Comparison of ENCODE assay signal across 9 mouse cellular contexts in genomic region chr2:22227308-22227707, GRCm38 (mm10). TPM values are rescaled to one million over a fixed set of nuclear protein-coding genes. Genes with fewer than 3 reads are reported as not detected.
DNase-seq lines count a peak whose midpoint lies in the region; ATAC-seq and TF ChIP-seq lines count a peak whose summit lies in the region.
"Had no signal": no experiment of that assay in that cellular context is flagged by ENCODE, and none has a peak within 500 bp of the region (broad histone marks: within the 10 kb centered on the region; RNA-seq: fewer than 3 reads in every experiment).

Myo3a (plus strand) TSS chr2:22227503.

- no peak for TF ChIP-seq CTCF in thymus, adult 2 months (IDR thresholded peaks at IDR 0.05; ENCODE audit: borderline replicate concordance, control insufficient read depth, extremely low read depth, insufficient read depth, low read length, poor library complexity)

- peak within 1 kb of the TSS; percentile 49 for H3K4me2 ChIP-seq in forebrain, embryonic 16.5 days (ENCODE audit: low read length)
- peak within 1 kb of the TSS; percentile 37 for H3K4me2 ChIP-seq in neural tube, embryonic 14.5 days (ENCODE audit: low read depth, low read length)

- H3K36me3 ChIP-seq in forebrain, embryonic 16.5 days (ENCODE audit: control insufficient read depth, insufficient read depth): no peaks in the 10 kb centered on the region
- no peaks in the 10 kb centered on the region for H3K36me3 ChIP-seq in neural tube, embryonic 14.5 days (ENCODE audit: control insufficient read depth, insufficient read depth, low read length)
- H3K36me3 ChIP-seq in thymus, adult 2 months (ENCODE audit: control insufficient read depth, insufficient read depth, low read length): no peaks in the 10 kb centered on the region

- 0 out of 2 replicates have a peak, but pooled peaks cover 2% of the 10 kb centered on the region for H3K27me3 ChIP-seq in forebrain, embryonic 16.5 days (replicated peaks; ENCODE audit: control insufficient read depth, insufficient read depth, low read length)
- no peaks in the 10 kb centered on the region for H3K27me3 ChIP-seq in neural tube, embryonic 14.5 days (ENCODE audit: control insufficient read depth, insufficient read depth, low read length)
- H3K27me3 ChIP-seq in thymus, adult 2 months (ENCODE audit: control insufficient read depth, insufficient read depth, low read length): no peaks in the 10 kb centered on the region

- H3K4me3 ChIP-seq in forebrain, embryonic 16.5 days (replicated peaks; ENCODE audit: low read length): peak within 1 kb of the TSS; percentile 23
- peak within 1 kb of the TSS; percentile 6; the same call in 1 of the 2 replicates for H3K4me3 ChIP-seq in neural tube, embryonic 14.5 days (ENCODE audit: low read depth, low read length)
- no peak within 1 kb of the TSS for H3K4me3 ChIP-seq in thymus, adult 2 months (ENCODE audit: control insufficient read depth, insufficient read depth, low read length)

- no peak within 1 kb of the TSS for H3K27ac ChIP-seq in forebrain, embryonic 16.5 days (ENCODE audit: low read length)
- H3K27ac ChIP-seq in neural tube, embryonic 14.5 days (ENCODE audit: low read depth, low read length): no peak within 1 kb of the TSS
- no peak within 1 kb of the TSS for H3K27ac ChIP-seq in thymus, adult 2 months (ENCODE audit: control insufficient read depth, insufficient read depth, low read length)

- DNase-seq in heart, postnatal 4 days: peak; percentile 5
- DNase-seq in heart, adult 11 months: no peak
- DNase-seq in kidney, postnatal 4 days: peak; percentile 27 to 47
- DNase-seq in cerebellum, postnatal 4 days (ENCODE audit: low spot score in 2 of 2): no peak
- DNase-seq in left cerebral cortex, adult 18-20 months (ENCODE audit: low spot score in 2 of 2): no peak
- no peak for DNase-seq in thymus, adult 2 months

- ATAC-seq in forebrain, embryonic 16.5 days: no peak
- no peak for ATAC-seq in neural tube, embryonic 14.5 days (ENCODE audit: low read depth)

- TF ChIP-seq POLR2A in thymus, adult 2 months (IDR thresholded peaks at IDR 0.05; ENCODE audit: control insufficient read depth, extremely low read depth, insufficient read depth, low read length, poor library complexity): no peak

- H3K4me1 ChIP-seq in forebrain, embryonic 16.5 days (replicated peaks; ENCODE audit: control insufficient read depth, insufficient read depth, low read length): peaks cover 4% of the 10 kb centered on the region
- no peaks in the 10 kb centered on the region for H3K4me1 ChIP-seq in neural tube, embryonic 14.5 days (ENCODE audit: control insufficient read depth, insufficient read depth, low read length)
- H3K4me1 ChIP-seq in thymus, adult 2 months (replicated peaks; ENCODE audit: control insufficient read depth, insufficient read depth, low read length): no peaks in the 10 kb centered on the region

- H3K9ac ChIP-seq in forebrain, embryonic 16.5 days (replicated peaks; ENCODE audit: low read depth, low read length): peak within 1 kb of the TSS; percentile 32; the same call in 1 of the 2 replicates
- no peak within 1 kb of the TSS for H3K9ac ChIP-seq in neural tube, embryonic 14.5 days (replicated peaks; ENCODE audit: low read depth, low read length)

- H3K9me3 ChIP-seq in forebrain, embryonic 16.5 days (ENCODE audit: control insufficient read depth, low read length): no peaks in the 10 kb centered on the region
- H3K9me3 ChIP-seq in neural tube, embryonic 14.5 days (ENCODE audit: control insufficient read depth, low read length): no peaks in the 10 kb centered on the region

- 1% methylated on average over 21 of the region's 21 CpGs for WGBS in forebrain, embryonic 16.5 days
- WGBS in neural tube, embryonic 14.5 days: 2% methylated on average over 21 of the region's 21 CpGs
- WGBS in thymus, adult 2 months: 12% methylated on average over 21 of the region's 21 CpGs

RNA-seq across cellular contexts. Expression of gene Myo3a, which starts in this region (rescaled TPM):
- not detected for total RNA-seq in heart, postnatal 4 days (2021)
- 0.05 and 0.22 TPM in 2 replicates for polyA plus RNA-seq in forebrain, embryonic 16.5 days (2015; fragmentation: Nextera tagmentation; extraction: Ambion mirVana)
- polyA plus RNA-seq in neural tube, embryonic 14.5 days (2014; fragmentation: Nextera tagmentation; extraction: Ambion mirVana): 0.05 TPM in 1 of 2 replicates, not detected in the other
- 1 to 10 TPM; 1.1 TPM for total RNA-seq in left cerebral cortex, adult 18-20 months (2021)
- not detected in 2 replicates for polyA plus RNA-seq in thymus, adult 2 months (2012; rRNA removed)
- total RNA-seq: gastrocnemius, postnatal 4 days had no signal

Comparison
In these comparisons a context has a peak if more than half of its experiments do, and no peak if none do; other contexts are left out.
1. Peak in DNase-seq in heart, postnatal 4 days; RNA of the gene not detected or under 1 TPM.
2. DNase-seq: peak in kidney, postnatal 4 days (2 of 2); none in heart, adult 11 months (single experiment), cerebellum, postnatal 4 days (0 of 2), left cerebral cortex, adult 18-20 months (0 of 2) and thymus, adult 2 months (single experiment).